Mouse (Mus musculus) neutrophil, adult 59 days (primary cell): ENCODE measurements around the gene Csmd2. TPM values are rescaled to one million over a fixed set of nuclear protein-coding genes. Genes with fewer than 3 reads are reported as not detected.

ENCODE experiments used
- total RNA-seq, 2 experiments: library from RNA; stranded (reverse); gene quantifications; 1 replicate in 1 of 2; 2 replicates in 1 of 2; pipeline ENCODE4 v1.2.4; 2023

The Csmd2 gene
- not detected for total RNA-seq

GRCm38 (mm10) chr4:127987784-127988455 lies at the start of gene Csmd2:
TSS of gene Csmd2 (plus strand) at chr4:127987857.

GRCm38 (mm10) chr4:127970901-127971868 lies 16.5 kb upstream of the Csmd2 start, which contains the start of gene CK137956:
TSS of gene CK137956 (minus strand) at chr4:127970951.

GRCm38 (mm10) chr4:128260907-128261560 lies 273.4 kb downstream of the Csmd2 start, which contains the start of gene Hmgb4:
TSS of gene Hmgb4 (minus strand) at chr4:128260957.

GRCm38 (mm10) chr4:128609925-128610402 lies 622.3 kb downstream of the Csmd2 start, which contains the start of gene Zscan20:
TSS of gene Zscan20 (minus strand) at chr4:128610098.

Other genes starting within 250 kb of the Csmd2 start
- not detected for gene CK137956, start 16.9 kb upstream of the Csmd2 start, total RNA-seq